Mouse (Mus musculus) cerebellum, adult 2 months (tissue): ENCODE results near the gene Sphk1. TPM values are rescaled to one million over a fixed set of nuclear protein-coding genes. Genes with fewer than 3 reads are reported as not detected.
A peak's percentile ranks its signal among the peaks of the same experiment; 100 is the strongest.

Source experiments
- DNase-seq, 2 experiments: peaks; one replicate each; pipeline ENCODE4 v3.0.0; 2021
- H3K27ac ChIP-seq: fragments of 200-500 bp; 2 replicates; pipeline ENCODE4 v1.5.1; 2012; ENCODE audit warnings: low read length, control low read depth, inconsistent platforms; ENCODE audit not compliant: insufficient read depth
- H3K27me3 ChIP-seq: fragments of 200-500 bp; 2 replicates; pipeline ENCODE4 v1.6.1; 2012; ENCODE audit warnings: inconsistent platforms, mild to moderate bottlenecking, low read length, moderate library complexity; ENCODE audit not compliant: control insufficient read depth, insufficient read depth
- H3K4me1 ChIP-seq: fragments of 200-500 bp; 2 replicates; pipeline ENCODE4 v1.6.1; 2011; ENCODE audit warnings: low read length; ENCODE audit not compliant: control insufficient read depth, insufficient read depth
- H3K4me3 ChIP-seq: fragments of 200-500 bp; replicated peaks from 2 replicates; pipeline ENCODE3; 2011; ENCODE audit warnings: mild to moderate bottlenecking, low read depth, low read length, control low read depth; ENCODE audit not compliant: insufficient read depth
- CTCF ChIP-seq: fragments of 200-500 bp; IDR thresholded peaks from 2 replicates; pipeline ENCODE4 v1.5.1; 2011; ENCODE audit warnings: low read depth, mild to moderate bottlenecking, control low read depth, low read length, moderate library complexity, borderline replicate concordance; ENCODE audit not compliant: insufficient read depth
- POLR2A ChIP-seq: fragments of 200-500 bp; IDR thresholded peaks from 2 replicates; pipeline ENCODE4 v1.6.1; 2011; ENCODE audit warnings: low read length, control low read depth, borderline replicate concordance; ENCODE audit not compliant: insufficient read depth
- WGBS: fragments of 180-500 bp; shearing (Covaris S2); methylation state at CpG from one replicate; pipeline ENCODE4 v1.1.7; 2018; 5-methylcytosine and 5-hydroxymethylcytosine counted together
- polyA plus RNA-seq: library from polyadenylated mRNA; depleted of rRNA; stranded (reverse); fragments of >200 nt; gene quantifications from 2 replicates; pipeline ENCODE4 v1.2.3, GENCODE M21; 2012

Sphk1 gene
- polyA plus RNA-seq, 1 experiment: 9.0 TPM

DNA sequence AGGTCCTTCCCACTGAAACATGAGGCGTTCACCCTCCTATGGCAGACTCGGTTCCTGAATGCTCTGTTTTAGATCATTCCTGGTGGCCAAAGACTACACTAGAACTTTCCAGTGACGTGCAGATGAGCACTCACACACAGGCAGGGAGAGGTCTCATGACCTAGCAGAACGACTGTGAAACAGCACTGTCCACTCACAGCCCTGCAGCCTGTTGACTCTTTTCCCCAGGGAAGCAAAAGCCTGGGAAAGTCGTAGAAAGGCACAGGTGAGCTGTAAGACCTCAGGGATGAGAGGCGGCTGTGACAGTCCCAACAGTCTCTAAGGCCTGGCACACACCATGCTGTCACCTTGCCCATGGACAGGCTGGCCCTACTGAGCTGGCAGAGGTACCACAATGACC lies 25.6 kb downstream of the Sphk1 start:
- 32% methylated on average over 6 of the region's 6 CpGs for WGBS
- H3K27ac ChIP-seq: no peak overlapping the region

DNA sequence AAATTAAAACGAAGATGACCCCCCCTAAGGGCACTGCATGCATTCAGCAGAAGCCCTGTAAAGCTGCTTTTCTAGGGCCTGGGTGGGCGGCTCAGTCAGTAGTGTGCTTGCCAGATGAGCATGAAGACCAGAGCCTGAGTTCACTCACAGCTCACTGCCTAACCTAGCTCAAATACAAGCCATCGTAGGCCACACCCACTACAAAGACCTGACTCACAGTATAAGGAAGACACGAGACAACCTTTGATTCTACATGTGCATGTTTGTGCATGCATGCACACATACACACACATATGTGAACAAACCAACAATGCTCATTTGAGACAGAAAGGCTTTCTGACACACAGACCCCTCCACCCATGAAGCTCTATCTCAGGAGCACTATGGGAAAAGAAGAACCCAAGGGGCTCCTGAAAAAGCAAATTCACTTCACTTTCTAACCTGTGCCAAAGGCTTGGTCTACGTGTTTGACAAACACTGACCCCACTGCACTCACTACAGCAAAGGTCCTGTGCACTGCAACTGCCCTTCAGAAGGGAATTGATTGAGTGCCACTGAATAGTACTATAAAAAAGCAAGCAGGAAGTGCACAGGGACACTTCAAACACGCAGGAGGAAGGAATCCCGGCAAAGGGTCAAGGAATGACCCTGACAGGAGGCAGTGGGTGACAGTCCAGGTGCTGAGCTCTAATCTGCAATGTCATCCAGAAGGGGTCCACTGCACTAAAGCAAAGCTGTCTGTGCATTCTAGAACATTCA lies 34.7 kb downstream of the Sphk1 start:
- no peaks in the 10 kb centered on the region for H3K27me3 ChIP-seq
- TF ChIP-seq POLR2A (no peak), CTCF (no peak)

More for the DNA sequence above, 25.6 kb downstream of the Sphk1 start:
- TF ChIP-seq CTCF (no peak), POLR2A (no peak)
- H3K4me3 ChIP-seq: no peak overlapping the region
- no peaks in the 10 kb centered on the region for H3K27me3 ChIP-seq
- DNase-seq: peak in 1 of 2 experiments; percentile 49
- peaks cover 55% of the 10 kb centered on the region for H3K4me1 ChIP-seq

DNA sequence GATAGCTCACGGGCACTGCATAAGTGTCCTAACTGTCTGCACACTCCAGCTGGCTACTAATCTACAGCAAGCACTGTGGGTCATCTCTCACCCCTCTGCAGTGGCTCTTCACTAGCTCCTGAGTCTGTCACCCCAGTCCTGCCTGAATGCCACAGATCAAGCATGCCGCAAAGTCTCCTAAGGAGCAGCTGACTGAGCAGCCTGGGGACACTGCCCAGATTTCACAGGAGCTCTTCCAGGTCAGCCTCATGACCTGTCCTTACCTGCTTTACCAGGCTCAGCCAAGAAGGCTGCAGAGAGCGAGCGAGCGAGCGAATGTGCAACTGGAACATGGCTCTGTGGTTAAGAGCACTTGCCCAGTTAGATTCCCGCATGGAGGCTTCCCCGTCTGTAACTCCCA lies 36.8 kb downstream of the Sphk1 start:
- no peak for TF ChIP-seq CTCF
- no peak for TF ChIP-seq POLR2A
- no peak overlapping the region for H3K4me3 ChIP-seq

More for the DNA sequence above, 34.7 kb downstream of the Sphk1 start:
- DNase-seq: no peak
- H3K4me1 ChIP-seq: peaks cover 17% of the 10 kb centered on the region
- 70% methylated on average over 7 of the region's 7 CpGs for WGBS
- H3K4me3 ChIP-seq: no peak overlapping the region
- no peak overlapping the region for H3K27ac ChIP-seq

GRCm38 (mm10) chr11:116570821-116571220 lies 40.1 kb downstream of the Sphk1 start:
- Histone ChIP-seq H3K27ac (no peak overlapping the region), H3K4me3 (no peak overlapping the region), H3K27me3 (no peaks in the 10 kb centered on the region), H3K4me1 (peaks cover 53% of the 10 kb centered on the region)
- no peak for DNase-seq
- WGBS: 48% methylated on average over 7 of the region's 7 CpGs
- TF ChIP-seq CTCF (no peak), POLR2A (no peak)

More for the DNA sequence above, 36.8 kb downstream of the Sphk1 start:
- Histone ChIP-seq H3K27ac (no peak overlapping the region), H3K27me3 (no peaks in the 10 kb centered on the region), H3K4me1 (peaks cover 35% of the 10 kb centered on the region)
- no peak for DNase-seq
- WGBS: 29% methylated on average over 8 of the region's 8 CpGs

DNA sequence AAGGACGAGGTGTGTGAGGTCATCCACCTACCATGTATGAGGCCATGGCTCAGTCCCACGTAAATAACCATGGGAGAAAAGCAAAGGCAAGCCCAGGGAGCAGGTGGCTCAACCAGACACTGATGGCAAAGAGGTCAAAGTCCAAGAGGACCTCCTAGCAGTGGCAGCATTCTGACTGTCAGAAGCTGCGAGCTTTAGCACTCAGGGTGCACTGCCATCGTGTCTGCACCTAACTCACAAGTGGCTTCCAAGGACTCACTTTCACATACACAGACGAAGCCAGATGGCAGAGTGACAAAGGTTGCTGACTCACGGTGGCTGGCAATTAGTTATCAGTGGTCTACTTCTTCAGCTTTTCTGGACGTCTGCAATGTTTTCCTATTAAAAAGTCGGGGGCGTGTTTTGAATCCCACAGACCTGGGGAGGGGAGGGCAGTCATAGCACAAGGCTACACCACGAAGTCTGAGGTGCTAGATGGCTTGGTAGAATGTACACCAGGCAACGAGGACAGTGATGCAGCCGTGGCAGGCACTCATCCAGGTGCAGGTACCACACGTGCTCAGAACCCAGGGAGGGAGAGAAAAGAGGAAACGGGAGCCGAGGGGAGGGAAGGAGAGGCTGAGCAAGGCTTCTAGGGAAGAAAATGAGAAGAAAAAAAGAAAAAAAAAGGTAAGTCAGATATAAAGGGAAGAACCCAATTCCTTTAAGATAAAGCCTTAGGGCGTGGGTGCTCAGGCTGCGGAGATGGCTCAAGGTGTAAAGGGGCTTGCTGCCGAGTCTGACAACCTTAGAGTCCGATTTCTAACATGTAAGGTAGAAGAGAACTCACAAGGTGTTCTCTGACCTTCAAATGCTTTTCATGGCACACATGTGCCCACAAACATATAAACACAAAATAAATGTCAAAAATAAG lies 41.3 kb downstream of the Sphk1 start:
- 39% methylated on average over 19 of the region's 19 CpGs for WGBS
- TF ChIP-seq POLR2A: no peak
- DNase-seq: peak; percentile 61 to 68
- no peaks in the 10 kb centered on the region for H3K27me3 ChIP-seq
- H3K27ac ChIP-seq: no peak overlapping the region
- H3K4me3 ChIP-seq: no peak overlapping the region
- peaks cover 62% of the 10 kb centered on the region for H3K4me1 ChIP-seq

GRCm38 (mm10) chr11:116572756-116573543 lies 42.2 kb downstream of the Sphk1 start:
- no peak overlapping the region for H3K4me3 ChIP-seq
- H3K27me3 ChIP-seq: no peaks in the 10 kb centered on the region
- no peak overlapping the region; the same call in 1 of the 2 replicates for H3K27ac ChIP-seq
- TF ChIP-seq CTCF: no peak
- peaks cover 54% of the 10 kb centered on the region for H3K4me1 ChIP-seq
- no peak for DNase-seq
- 58% methylated on average over 12 of the region's 12 CpGs for WGBS

DNA sequence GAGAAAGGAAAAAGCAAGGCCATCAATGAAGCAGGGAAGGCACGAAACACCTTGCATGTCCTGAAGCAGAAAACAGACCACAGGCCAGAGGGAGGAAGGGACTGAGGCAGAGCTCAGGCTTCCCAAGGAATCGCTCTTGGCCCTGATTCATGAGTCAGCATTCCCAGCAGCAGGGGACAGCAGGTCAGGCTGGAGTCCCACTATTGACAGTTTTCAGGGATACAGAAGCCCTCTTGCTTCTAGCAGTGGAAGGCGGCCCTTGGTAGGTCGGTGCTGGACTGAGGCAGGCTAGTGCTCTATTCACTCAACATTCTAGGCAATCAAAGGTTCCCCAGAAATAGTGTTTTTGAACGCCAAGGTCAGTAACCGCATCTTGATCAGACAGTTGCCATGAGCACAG lies 43.8 kb downstream of the Sphk1 start:
- Histone ChIP-seq H3K4me1 (peaks cover 64% of the 10 kb centered on the region), H3K27ac (no peak overlapping the region), H3K27me3 (no peaks in the 10 kb centered on the region), H3K4me3 (no peak overlapping the region)
- TF ChIP-seq POLR2A (no peak), CTCF (no peak)
- WGBS: 18% methylated on average over 6 of the region's 6 CpGs
- peak; percentile 46 to 61 for DNase-seq
